Mouse (Mus musculus) G1E (cell line): ENCODE measurements around the gene Myo1h.

Source experiments
- GATA1 ChIP-seq: IDR thresholded peaks from 2 replicates; pipeline ENCODE4 v1.6.1; 2012; ENCODE audit warnings: borderline replicate concordance, low read length, inconsistent platforms, mixed read lengths
- TAL1 ChIP-seq: conservative IDR thresholded peaks from 2 replicates; pipeline ENCODE4 v1.6.1; 2012; ENCODE audit warnings: low read depth, low read length, inconsistent platforms, mixed read lengths

DNA sequence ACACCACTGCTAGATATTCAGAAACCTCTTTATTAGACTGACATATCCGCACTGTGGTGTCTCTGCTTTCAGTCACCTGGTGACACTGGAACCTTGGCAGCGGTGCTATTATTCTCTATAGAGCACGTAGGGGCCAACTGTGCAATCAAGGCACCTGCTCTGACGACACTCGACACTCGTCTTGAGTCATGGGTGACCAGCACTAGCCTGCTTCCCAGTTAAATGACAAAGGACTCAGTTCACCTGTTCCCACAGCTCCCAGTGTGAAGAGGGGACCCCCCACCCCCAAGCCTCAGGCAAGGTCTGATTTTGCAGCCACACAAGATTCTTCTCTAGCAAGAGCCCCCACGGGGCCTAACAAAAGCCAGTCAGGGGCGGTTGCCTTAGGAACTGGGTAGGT lies 13.6 kb upstream of the Myo1h start:
- no peak for TF ChIP-seq TAL1
- no peak for TF ChIP-seq GATA1
